Mouse (Mus musculus) C2C12 (cell line): ENCODE measurements at regions not wholly inside any gene's neighbourhood (a gene's known extent, or its start where the extent isn't known, plus 50 kb on each side); places are given as distances from the start of the nearest gene placed in this dataset.
A peak's percentile ranks its signal among the peaks of the same experiment; 100 is the strongest.

ENCODE experiments used
- H3K27me3 ChIP-seq: one replicate; pipeline ENCODE4 v1.6.1; 2011; ENCODE audit not compliant: control insufficient read depth, insufficient read depth, insufficient read length
- H3K36me3 ChIP-seq: one replicate; pipeline ENCODE4 v1.6.1; 2011; ENCODE audit not compliant: control insufficient read depth, insufficient read depth
- H3K4me3 ChIP-seq: one replicate; pipeline ENCODE4 v1.5.1; 2011; ENCODE audit warnings: mild to moderate bottlenecking, control low read depth; ENCODE audit not compliant: poor library complexity, insufficient read depth, severe bottlenecking
- H3K79me2 ChIP-seq: one replicate; pipeline ENCODE4 v1.6.1; 2011; ENCODE audit not compliant: control insufficient read depth, insufficient read depth
- H3K79me3 ChIP-seq: one replicate; pipeline ENCODE4 v1.6.1; 2011; ENCODE audit warnings: low read depth, control low read depth
- H3ac ChIP-seq: one replicate; pipeline ENCODE3; 2011; ENCODE audit warnings: low read depth; ENCODE audit not compliant: control insufficient read depth, insufficient read length
- CEBPB ChIP-seq: IDR thresholded peaks from one replicate; pipeline ENCODE4 v1.6.1; 2011; ENCODE audit warnings: low read depth, mild to moderate bottlenecking, control low read depth, moderate library complexity
- CTCF ChIP-seq: IDR thresholded peaks from one replicate; pipeline ENCODE4 v1.5.1; 2011; ENCODE audit not compliant: control insufficient read depth, insufficient read depth, insufficient read length
- FOSL1 ChIP-seq: IDR thresholded peaks from one replicate; pipeline ENCODE4 v1.8.0; 2011; ENCODE audit warnings: mild to moderate bottlenecking, low read length; ENCODE audit not compliant: poor library complexity, insufficient read depth, severe bottlenecking
- MAX ChIP-seq: IDR thresholded peaks from one replicate; pipeline ENCODE4 v1.6.1; 2011; ENCODE audit warnings: mild to moderate bottlenecking, control low read depth
- MYOD1 ChIP-seq: IDR thresholded peaks from one replicate; pipeline ENCODE4 v1.6.1; 2011; ENCODE audit warnings: low read depth; ENCODE audit not compliant: control insufficient read depth, insufficient read length
- MYOG ChIP-seq: IDR thresholded peaks from one replicate; pipeline ENCODE4 v1.6.1; 2011; ENCODE audit not compliant: control insufficient read depth, insufficient read length; ENCODE audit errors: extremely low read depth
- USF1 ChIP-seq: IDR thresholded peaks from one replicate; pipeline ENCODE4 v1.6.1; 2011; ENCODE audit warnings: low read depth, mild to moderate bottlenecking, control low read depth, moderate library complexity

- Histone ChIP-seq H3ac (no peak overlapping the region), H3K27me3 (no peaks in the 10 kb centered on the region), H3K79me3 (no peaks in the 10 kb centered on the region), H3K79me2 (no peaks in the 10 kb centered on the region), H3K4me3 (no peak overlapping the region), H3K36me3 (no peaks in the 10 kb centered on the region)
- no peak for TF ChIP-seq CEBPB
- TF ChIP-seq MAX, result no peak
- TF ChIP-seq FOSL1, result no peak
- no peak for TF ChIP-seq MYOG
- no peak for TF ChIP-seq MYOD1
- no peak for TF ChIP-seq CTCF
- TF ChIP-seq USF1, result no peak
Measured at GRCm38 (mm10) chr1:166758987-166759386, 77.3 kb upstream of the Fmo9 start.

- Histone ChIP-seq H3ac (no peak overlapping the region), H3K79me2 (no peaks in the 10 kb centered on the region), H3K4me3 (no peak overlapping the region), H3K79me3 (no peaks in the 10 kb centered on the region), H3K36me3 (no peaks in the 10 kb centered on the region), H3K27me3 (no peaks in the 10 kb centered on the region)
- TF ChIP-seq MYOG, result no peak
- no peak for TF ChIP-seq CEBPB
- TF ChIP-seq FOSL1, result no peak
- no peak for TF ChIP-seq USF1
- TF ChIP-seq CTCF, result no peak
- TF ChIP-seq MAX, result no peak
- TF ChIP-seq MYOD1, result no peak
Measured at GRCm38 (mm10) chr1:166773114-166773513, 91.5 kb upstream of the Fmo9 start.

- no peak overlapping the region for H3K4me3 ChIP-seq
- TF ChIP-seq CEBPB (no peak), CTCF (peak; percentile 37)
- H3K79me2 ChIP-seq, result no peaks in the 10 kb centered on the region
- no peak overlapping the region for H3ac ChIP-seq
- no peaks in the 10 kb centered on the region for H3K79me3 ChIP-seq
- no peaks in the 10 kb centered on the region for H3K27me3 ChIP-seq
- H3K36me3 ChIP-seq, result no peaks in the 10 kb centered on the region
Measured at GRCm38 (mm10) chr1:166782106-166782505, 100.5 kb upstream of the Fmo9 start.

- Histone ChIP-seq H3K79me3 (no peaks in the 10 kb centered on the region), H3K27me3 (no peaks in the 10 kb centered on the region), H3K79me2 (no peaks in the 10 kb centered on the region), H3K4me3 (no peak overlapping the region), H3K36me3 (no peaks in the 10 kb centered on the region), H3ac (no peak overlapping the region)
- TF ChIP-seq CEBPB, result no peak
- no peak for TF ChIP-seq MAX
- no peak for TF ChIP-seq USF1
- TF ChIP-seq FOSL1, result peak; percentile 92
- no peak for TF ChIP-seq MYOG
- no peak for TF ChIP-seq MYOD1
Measured at GRCm38 (mm10) chr1:166787945-166788344, 106.3 kb upstream of the Fmo9 start.

GRCm38 (mm10) chr1:166788824-166789399 is 107.3 kb upstream of the Fmo9 start:
- no peak for TF ChIP-seq CTCF
- TF ChIP-seq MYOG, result no peak
- no peak for TF ChIP-seq FOSL1
- TF ChIP-seq CEBPB, result no peak
- TF ChIP-seq MAX, result no peak
- TF ChIP-seq MYOD1, result no peak
- no peak for TF ChIP-seq USF1
- Histone ChIP-seq H3K27me3 (no peaks in the 10 kb centered on the region), H3K79me3 (no peaks in the 10 kb centered on the region)

GRCm38 (mm10) chr1:166793052-166793716 is 111.5 kb upstream of the Fmo9 start:
- Histone ChIP-seq H3K36me3 (no peaks in the 10 kb centered on the region), H3K27me3 (no peaks in the 10 kb centered on the region), H3K79me3 (no peaks in the 10 kb centered on the region), H3K79me2 (no peaks in the 10 kb centered on the region), H3ac (no peak overlapping the region), H3K4me3 (no peak overlapping the region)
- TF ChIP-seq FOSL1, result no peak
- TF ChIP-seq MYOD1, result no peak
- TF ChIP-seq MAX, result no peak

More at GRCm38 (mm10) chr1:166788824-166789399, 107.3 kb upstream of the Fmo9 start:
- no peaks in the 10 kb centered on the region for H3K79me2 ChIP-seq
- H3K36me3 ChIP-seq, result no peaks in the 10 kb centered on the region
- no peak overlapping the region for H3ac ChIP-seq
- H3K4me3 ChIP-seq, result no peak overlapping the region
